Mouse (Mus musculus) lung, embryonic 15.5 days (tissue): ENCODE data around the gene Dpf3. TPM values are rescaled to one million over a fixed set of nuclear protein-coding genes. Genes with fewer than 3 reads are reported as not detected.

Experiments used
- ATAC-seq: fragments of 200-750 bp; cut with Nextera tagmentation; 2 replicates; pipeline ENCODE4 v1.8.0; 2017; ENCODE audit warnings: moderate number of reproducible peaks, borderline replicate concordance; ENCODE audit not compliant: low FRiP score, low TSS enrichment; ENCODE audit errors: extremely low read depth
- H3K27ac ChIP-seq: fragments of 300-500 bp; sonication (generic); 2 replicates; pipeline ENCODE4 v1.5.1; 2015; ENCODE audit warnings: moderate library complexity, mild to moderate bottlenecking, inconsistent platforms
- H3K27me3 ChIP-seq: fragments of 300-500 bp; sonication (generic); 2 replicates; pipeline ENCODE4 v1.6.1; 2015; ENCODE audit warnings: inconsistent platforms
- H3K36me3 ChIP-seq: fragments of 300-500 bp; sonication (generic); 2 replicates; pipeline ENCODE4 v1.6.1; 2015; ENCODE audit warnings: inconsistent platforms
- H3K4me1 ChIP-seq: fragments of 300-500 bp; sonication (generic); 2 replicates; pipeline ENCODE4 v1.6.1; 2015; ENCODE audit warnings: inconsistent platforms
- H3K4me2 ChIP-seq: fragments of 300-500 bp; sonication (generic); 2 replicates; pipeline ENCODE4 v1.6.1; 2015; ENCODE audit warnings: inconsistent platforms, mild to moderate bottlenecking, moderate library complexity
- H3K4me3 ChIP-seq: fragments of 300-500 bp; sonication (generic); 2 replicates; pipeline ENCODE4 v1.5.1; 2015; ENCODE audit warnings: mild to moderate bottlenecking, inconsistent platforms
- H3K9ac ChIP-seq: fragments of 300-500 bp; sonication (generic); 2 replicates; pipeline ENCODE4 v1.6.1; 2015; ENCODE audit warnings: inconsistent platforms
- H3K9me3 ChIP-seq: fragments of 300-500 bp; sonication (generic); 2 replicates; pipeline ENCODE4 v1.6.1; 2016; ENCODE audit warnings: inconsistent platforms
- WGBS: fragments of 180-500 bp; shearing (Covaris S2); methylation state at CpG from one replicate; pipeline ENCODE4 v1.1.7; 2015; 5-methylcytosine and 5-hydroxymethylcytosine counted together
- polyA plus RNA-seq: library from polyadenylated mRNA; unstranded; fragments of >200 nt; fragmentation: Nextera tagmentation; extraction: Ambion mirVana; gene quantifications from 2 replicates; pipeline ENCODE4 v1.2.1, GENCODE M21; 2015

Dpf3 gene
- polyA plus RNA-seq, 1 experiment from 2014 or later = 3.7 TPM

DNA sequence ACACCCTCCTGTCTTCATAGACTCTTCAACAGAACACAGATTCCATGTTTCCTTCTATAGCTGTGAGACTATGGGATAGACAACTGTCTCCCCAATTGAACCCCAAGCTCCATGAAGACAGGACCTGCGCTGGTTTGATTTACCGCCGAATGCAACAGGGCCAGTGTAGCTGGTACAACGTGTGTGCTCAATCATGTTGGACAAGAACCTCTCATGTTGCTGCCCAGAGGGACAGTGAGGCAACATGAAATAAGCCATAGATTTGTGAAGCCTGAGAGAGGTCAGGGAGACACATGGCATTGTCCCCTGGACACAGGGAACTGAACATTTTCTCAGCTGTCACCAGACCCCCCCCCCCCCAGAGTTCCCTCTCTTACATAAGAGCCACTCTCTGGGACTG is 21.5 kb downstream of the Dpf3 start:
- Histone ChIP-seq H3K4me3 (no peak overlapping the region), H3K4me2 (no peak overlapping the region), H3K9me3 (no peaks in the 10 kb centered on the region), H3K36me3 (no peaks in the 10 kb centered on the region), H3K27me3 (no peaks in the 10 kb centered on the region), H3K9ac (no peak overlapping the region), H3K27ac (no peak overlapping the region), H3K4me1 (no peaks in the 10 kb centered on the region)
- 76% methylated on average over 4 of the region's 4 CpGs for WGBS
- ATAC-seq = no peak

DNA sequence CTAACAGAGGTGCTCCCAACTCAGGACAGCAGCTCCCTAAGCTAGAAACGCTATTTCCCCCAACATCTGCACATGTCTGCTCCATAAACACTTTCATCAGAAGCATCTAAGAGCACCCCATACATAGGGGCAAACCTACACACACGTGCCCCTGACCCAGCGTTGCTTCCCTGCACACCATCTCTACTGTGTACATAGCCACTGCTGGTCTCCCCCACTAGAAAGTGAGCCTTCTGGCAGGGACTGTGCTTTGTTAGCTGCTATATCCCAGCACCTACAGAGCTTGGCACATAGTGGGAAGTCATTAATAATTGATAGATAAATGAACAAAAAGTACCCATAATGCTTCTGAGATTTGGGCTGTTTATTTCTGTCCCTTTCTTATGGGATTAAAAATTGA is 27.2 kb downstream of the Dpf3 start:
- H3K9me3 ChIP-seq = no peaks in the 10 kb centered on the region
- H3K4me3 ChIP-seq = no peak overlapping the region
- H3K27ac ChIP-seq = no peak overlapping the region
- 61% methylated on average over 3 of the region's 3 CpGs for WGBS
- no peak overlapping the region for H3K4me2 ChIP-seq
- no peaks in the 10 kb centered on the region for H3K36me3 ChIP-seq
- no peaks in the 10 kb centered on the region for H3K4me1 ChIP-seq
- no peaks in the 10 kb centered on the region for H3K27me3 ChIP-seq
- H3K9ac ChIP-seq = no peak overlapping the region
- ATAC-seq = no peak

DNA sequence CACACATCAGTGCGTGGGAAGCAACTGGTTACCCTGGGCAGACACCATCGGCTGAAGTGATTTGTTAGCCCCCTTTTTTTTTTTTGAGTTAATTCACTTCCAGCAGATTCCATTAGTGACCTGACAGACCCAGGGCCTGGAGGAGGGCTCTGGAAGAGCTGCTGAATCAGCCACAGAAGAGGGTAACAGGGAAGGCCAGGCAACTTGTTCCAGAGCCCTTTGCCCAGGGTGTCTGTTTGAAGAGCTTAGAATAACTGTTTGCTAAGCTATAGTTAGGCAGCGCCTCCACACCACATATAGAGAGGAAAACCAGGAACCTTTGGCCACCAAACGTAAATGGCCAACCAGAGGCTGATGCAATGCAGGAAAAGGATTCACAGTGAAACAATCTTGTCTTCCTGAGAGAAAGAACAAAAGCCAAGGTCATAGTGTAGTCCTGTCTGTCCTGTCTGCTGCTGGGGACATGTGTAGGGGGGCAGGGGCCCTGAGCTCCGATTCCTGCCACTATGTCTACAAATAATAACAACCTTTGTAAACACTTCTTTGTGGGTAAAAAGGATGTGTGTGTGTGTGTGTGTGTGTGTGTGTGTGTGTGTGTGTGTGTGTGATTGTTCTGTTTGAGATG is 32.7 kb downstream of the Dpf3 start:
- no peak for ATAC-seq
- H3K36me3 ChIP-seq = no peaks in the 10 kb centered on the region
- no peaks in the 10 kb centered on the region for H3K27me3 ChIP-seq
- 29% methylated on average over 5 of the region's 5 CpGs for WGBS
- H3K9ac ChIP-seq = no peak overlapping the region
- no peak overlapping the region for H3K4me2 ChIP-seq
- no peaks in the 10 kb centered on the region for H3K9me3 ChIP-seq
- H3K4me3 ChIP-seq = no peak overlapping the region
- no peaks in the 10 kb centered on the region for H3K4me1 ChIP-seq
- H3K27ac ChIP-seq = no peak overlapping the region

DNA sequence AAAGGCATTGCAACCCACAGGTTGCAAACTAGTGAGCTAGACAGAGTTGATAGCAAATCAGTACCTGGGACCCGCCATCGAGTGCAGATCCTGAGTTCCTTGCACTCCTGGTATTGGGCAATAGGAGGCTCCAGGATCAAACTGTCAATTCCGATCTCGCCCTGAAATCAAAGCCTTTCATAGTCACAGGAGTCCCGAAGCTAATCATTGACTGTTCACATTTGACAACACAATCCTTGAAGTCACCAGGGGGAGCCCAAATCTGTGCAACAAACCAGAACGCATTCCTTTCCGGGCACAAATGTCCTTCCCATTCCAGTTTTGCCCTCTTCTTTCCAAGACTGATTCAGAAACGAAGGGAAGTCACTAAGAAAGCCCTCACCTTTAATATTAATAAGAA is 35.7 kb downstream of the Dpf3 start:
- no peak for ATAC-seq
- H3K36me3 ChIP-seq = no peaks in the 10 kb centered on the region
- H3K9ac ChIP-seq = no peak overlapping the region
- no peaks in the 10 kb centered on the region for H3K4me1 ChIP-seq
- no peak overlapping the region for H3K27ac ChIP-seq
- no peak overlapping the region for H3K4me3 ChIP-seq
- WGBS = 55% methylated on average over 8 of the region's 8 CpGs
- no peak overlapping the region for H3K4me2 ChIP-seq
- H3K9me3 ChIP-seq = no peaks in the 10 kb centered on the region
- no peaks in the 10 kb centered on the region for H3K27me3 ChIP-seq

DNA sequence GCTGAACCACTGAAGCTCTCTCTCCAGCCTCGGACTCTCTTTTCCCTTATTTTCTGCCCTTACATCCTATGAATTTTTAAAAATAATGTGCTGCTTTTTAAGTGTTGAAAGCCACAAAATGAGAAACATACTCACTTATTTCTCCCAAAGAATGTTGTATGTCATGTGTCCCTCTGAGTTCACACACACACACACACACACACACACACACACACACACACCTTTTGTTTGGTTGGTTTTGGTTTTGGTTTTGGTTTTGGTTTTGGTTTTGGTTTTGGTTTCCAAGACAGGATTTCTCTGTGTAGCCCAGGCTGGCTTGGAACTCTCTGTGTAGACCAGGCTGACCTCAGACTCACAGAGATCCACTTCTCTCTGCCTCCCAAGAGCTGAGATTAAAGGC is 37.0 kb downstream of the Dpf3 start:
- no peaks in the 10 kb centered on the region for H3K36me3 ChIP-seq
- WGBS = 88% methylated on average over 1 of the region's 1 CpGs
- no peak overlapping the region for H3K4me3 ChIP-seq
- H3K27ac ChIP-seq = no peak overlapping the region
- H3K9me3 ChIP-seq = no peaks in the 10 kb centered on the region
- H3K9ac ChIP-seq = no peak overlapping the region
- no peak for ATAC-seq
- H3K27me3 ChIP-seq = no peaks in the 10 kb centered on the region
- no peaks in the 10 kb centered on the region for H3K4me1 ChIP-seq
- H3K4me2 ChIP-seq = no peak overlapping the region

DNA sequence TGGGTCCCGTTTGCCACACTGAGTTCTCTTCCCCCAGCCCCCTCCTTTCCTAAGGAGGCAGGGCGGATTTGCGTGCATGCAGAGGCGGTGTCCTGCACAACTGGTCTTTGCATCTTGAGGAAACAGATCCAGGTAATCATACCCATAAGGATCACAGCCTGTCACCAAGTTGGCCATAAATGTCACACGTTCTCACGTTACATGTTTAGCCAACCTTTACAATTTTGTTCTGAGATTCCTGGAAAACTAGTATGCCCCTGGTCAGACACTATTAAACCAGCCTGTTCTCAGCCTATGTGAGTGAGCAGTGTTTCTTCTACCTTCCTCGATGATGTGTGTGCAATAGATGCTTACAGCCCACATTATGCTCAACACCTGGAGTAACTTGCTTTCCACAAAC is 38.3 kb downstream of the Dpf3 start:
- no peaks in the 10 kb centered on the region for H3K27me3 ChIP-seq
- no peak overlapping the region for H3K9ac ChIP-seq
- no peaks in the 10 kb centered on the region for H3K36me3 ChIP-seq
- ATAC-seq = no peak
- WGBS = 75% methylated on average over 7 of the region's 7 CpGs
- no peak overlapping the region for H3K27ac ChIP-seq
- H3K4me3 ChIP-seq = no peak overlapping the region
- H3K4me2 ChIP-seq = no peak overlapping the region
- no peaks in the 10 kb centered on the region for H3K4me1 ChIP-seq
- no peaks in the 10 kb centered on the region for H3K9me3 ChIP-seq

DNA sequence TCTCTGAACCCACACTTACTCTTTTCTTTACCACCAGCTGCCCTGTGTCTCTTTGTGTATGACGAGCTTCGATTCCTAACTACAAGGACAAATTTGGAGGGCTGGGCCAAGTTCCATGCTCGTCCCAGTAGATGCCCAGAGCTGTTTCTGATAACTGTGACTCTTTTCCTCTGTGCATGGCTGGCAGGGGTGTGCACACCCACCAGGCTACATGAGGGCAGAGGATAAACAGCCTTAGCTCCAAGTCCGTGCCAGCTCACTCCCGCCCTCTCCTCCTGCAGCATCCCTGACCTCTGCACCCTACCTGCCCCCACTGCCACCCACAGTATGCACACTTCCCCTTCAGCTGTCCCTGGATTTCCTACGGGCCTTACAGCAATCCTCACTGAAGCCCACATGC is 41.9 kb downstream of the Dpf3 start:
- no peak for ATAC-seq
- 55% methylated on average over 6 of the region's 6 CpGs for WGBS

DNA sequence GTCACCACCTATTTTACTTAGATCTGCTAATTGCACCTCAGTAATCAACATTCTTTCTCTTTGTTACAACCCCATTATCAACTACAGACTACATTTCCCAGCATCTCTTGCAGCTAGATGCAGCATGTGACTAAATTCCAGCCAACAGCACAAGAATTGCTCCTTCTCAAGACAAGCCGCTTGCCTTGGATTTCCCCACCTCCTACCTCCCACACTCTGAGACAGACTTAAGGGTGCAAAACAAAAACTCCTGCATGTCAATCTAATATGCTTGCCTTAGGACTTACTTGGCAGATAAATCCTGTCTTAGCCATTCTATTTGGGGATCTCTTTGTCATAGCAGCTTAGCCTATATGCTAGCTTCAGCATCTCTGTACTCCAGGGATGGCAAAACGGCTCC is 43.1 kb downstream of the Dpf3 start:
- WGBS = 80% methylated on average over 2 of the region's 2 CpGs
- no peak for ATAC-seq
- Histone ChIP-seq H3K27ac (no peak overlapping the region), H3K27me3 (no peaks in the 10 kb centered on the region), H3K4me2 (no peak overlapping the region), H3K9ac (no peak overlapping the region), H3K9me3 (no peaks in the 10 kb centered on the region), H3K36me3 (no peaks in the 10 kb centered on the region), H3K4me1 (no peaks in the 10 kb centered on the region), H3K4me3 (no peak overlapping the region)

More for the DNA sequence above, 41.9 kb downstream of the Dpf3 start:
- no peaks in the 10 kb centered on the region for H3K4me1 ChIP-seq
- H3K9me3 ChIP-seq = no peaks in the 10 kb centered on the region
- H3K27me3 ChIP-seq = no peaks in the 10 kb centered on the region
- no peak overlapping the region for H3K4me2 ChIP-seq
- H3K36me3 ChIP-seq = no peaks in the 10 kb centered on the region
- H3K4me3 ChIP-seq = no peak overlapping the region
- no peak overlapping the region for H3K9ac ChIP-seq
- no peak overlapping the region for H3K27ac ChIP-seq

DNA sequence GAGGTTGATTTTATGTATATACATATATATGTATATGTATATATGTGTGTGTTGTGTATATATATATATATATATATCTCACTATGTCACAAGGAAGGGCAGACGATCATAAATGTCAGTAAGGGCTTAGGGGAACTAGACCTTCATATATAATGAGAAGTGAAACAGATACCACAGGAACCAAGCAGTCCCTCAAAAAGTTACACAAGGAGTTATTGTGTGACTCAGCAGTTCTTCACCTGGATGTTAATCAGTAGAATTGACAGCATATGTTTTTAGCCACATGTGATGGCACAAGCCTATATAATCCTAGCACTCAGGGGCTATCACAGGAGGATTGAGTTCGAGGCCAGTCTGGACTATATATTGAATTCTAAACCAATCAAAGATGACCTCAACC is 49.5 kb downstream of the Dpf3 start:
- H3K4me1 ChIP-seq = no peaks in the 10 kb centered on the region
- 72% methylated on average over 2 of the region's 2 CpGs for WGBS
- no peaks in the 10 kb centered on the region for H3K36me3 ChIP-seq
- no peaks in the 10 kb centered on the region for H3K27me3 ChIP-seq
- no peak for ATAC-seq
- H3K9me3 ChIP-seq = no peaks in the 10 kb centered on the region
- no peak overlapping the region for H3K4me3 ChIP-seq
- H3K27ac ChIP-seq = no peak overlapping the region
- no peak overlapping the region for H3K9ac ChIP-seq
- H3K4me2 ChIP-seq = no peak overlapping the region

DNA sequence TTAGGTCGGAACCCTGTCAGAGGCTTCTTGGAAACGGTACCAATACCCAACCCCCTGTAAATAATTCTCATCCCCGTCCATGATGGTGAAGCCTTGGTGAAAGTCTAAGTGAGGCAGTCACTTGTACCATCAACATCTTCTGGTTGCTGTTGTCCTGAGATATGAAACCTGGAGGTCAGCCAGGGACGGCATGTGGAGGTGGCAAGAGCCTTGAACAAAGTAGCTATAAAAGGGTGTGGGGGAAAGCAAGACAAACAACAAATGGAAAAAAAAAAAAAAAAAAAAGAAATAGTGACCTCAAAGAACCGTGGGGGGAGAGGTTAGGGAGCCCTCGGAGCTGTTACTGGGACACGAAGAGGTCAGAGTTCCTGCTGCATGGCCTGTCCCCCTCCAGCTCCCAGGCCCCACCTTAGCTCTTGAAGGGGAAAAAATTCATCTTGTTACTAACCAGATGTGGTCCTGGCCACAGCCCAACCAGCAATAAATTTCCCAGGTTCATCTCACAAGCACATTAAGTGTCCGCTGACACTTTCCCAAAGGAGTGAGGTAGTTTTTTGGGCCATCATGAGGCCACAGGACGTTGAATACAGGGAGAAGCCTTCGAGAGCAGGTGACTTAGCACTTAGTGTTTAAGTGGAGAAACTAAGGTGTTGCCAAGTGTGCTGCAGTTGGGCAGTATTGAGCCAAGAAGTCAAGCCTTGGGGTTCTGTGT is 53.4 kb downstream of the Dpf3 start:
- Histone ChIP-seq H3K9ac (no peak overlapping the region), H3K4me3 (no peak overlapping the region), H3K27ac (no peak overlapping the region), H3K4me2 (no peak overlapping the region), H3K9me3 (no peaks in the 10 kb centered on the region), H3K4me1 (no peaks in the 10 kb centered on the region), H3K36me3 (no peaks in the 10 kb centered on the region), H3K27me3 (no peaks in the 10 kb centered on the region)
- no peak for ATAC-seq
- WGBS = 36% methylated on average over 10 of the region's 10 CpGs

DNA sequence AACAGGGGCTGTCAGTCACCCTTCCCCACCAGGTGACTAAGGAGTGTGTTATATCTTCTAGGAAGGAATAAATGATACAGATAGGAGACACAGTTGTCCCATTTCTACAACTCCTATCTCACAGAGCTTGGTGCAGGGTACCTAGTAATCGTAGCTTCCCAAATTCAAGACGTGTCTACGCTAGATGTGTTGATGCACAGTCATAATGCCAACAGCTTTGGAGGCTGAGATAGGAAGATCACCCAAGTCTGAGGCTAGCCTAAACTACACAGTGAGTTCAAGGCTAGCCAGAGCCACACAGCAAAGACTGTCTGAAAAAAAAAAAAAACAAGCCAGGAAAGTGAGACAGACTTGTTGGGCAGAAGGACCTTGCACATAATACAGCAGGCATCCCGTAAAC is 54.1 kb downstream of the Dpf3 start:
- 96% methylated on average over 4 of the region's 4 CpGs for WGBS

DNA sequence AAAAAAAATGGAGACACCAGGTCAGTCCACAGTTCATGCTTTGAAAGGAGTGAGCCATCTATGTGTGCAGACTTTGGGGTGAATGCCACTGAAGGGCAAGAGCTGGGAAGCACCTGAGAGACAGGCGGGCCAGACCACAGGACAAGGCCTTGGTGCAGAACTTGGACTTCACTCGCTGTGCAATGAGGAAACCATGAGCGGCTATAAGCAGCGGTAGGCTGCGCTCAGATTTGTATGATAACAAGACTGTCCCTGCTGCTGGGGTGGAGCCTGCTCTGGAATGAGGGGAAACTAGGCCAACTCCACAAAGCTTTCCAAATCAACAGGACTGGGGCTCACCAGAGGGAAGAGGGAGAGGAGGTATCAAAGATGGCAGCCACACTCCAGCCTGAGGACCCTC is 57.3 kb downstream of the Dpf3 start:
- Histone ChIP-seq H3K27me3 (no peaks in the 10 kb centered on the region), H3K4me2 (no peak overlapping the region), H3K4me1 (no peaks in the 10 kb centered on the region), H3K9ac (no peak overlapping the region), H3K9me3 (no peaks in the 10 kb centered on the region), H3K27ac (no peak overlapping the region), H3K36me3 (no peaks in the 10 kb centered on the region), H3K4me3 (no peak overlapping the region)
- ATAC-seq = no peak
- 93% methylated on average over 5 of the region's 5 CpGs for whole genome bisulfite sequencing

More for the DNA sequence above, 54.1 kb downstream of the Dpf3 start:
- H3K9ac ChIP-seq = no peak overlapping the region
- no peaks in the 10 kb centered on the region for H3K36me3 ChIP-seq
- H3K4me3 ChIP-seq = no peak overlapping the region
- no peak for ATAC-seq
- no peak overlapping the region for H3K4me2 ChIP-seq
- no peaks in the 10 kb centered on the region for H3K27me3 ChIP-seq
- H3K4me1 ChIP-seq = no peaks in the 10 kb centered on the region
- no peak overlapping the region for H3K27ac ChIP-seq
- H3K9me3 ChIP-seq = no peaks in the 10 kb centered on the region
